Mouse (Mus musculus) heart, adult 18-20 months (tissue): Measurements from ENCODE around the gene Dock8. TPM values are rescaled to one million over a fixed set of nuclear protein-coding genes. Genes with fewer than 3 reads are reported as not detected.

ENCODE experiments used
- total RNA-seq, 2 experiments: library from RNA; stranded (reverse); gene quantifications; 2 replicates each; pipeline ENCODE4 v1.2.3; 2021

Dock8 gene
- total RNA-seq, 2 experiments from 2014 or later, result 21.3 to 31.6 TPM

Other genes starting within 250 kb of the Dock8 start
- 100 to 1,000 TPM; 108 TPM for gene Pgm5, start 137.7 kb upstream of the Dock8 start, total RNA-seq
- 1,000 to 10,000 TPM; 1,047 to 1,076 TPM for gene Gm10053, start 123.8 kb upstream of the Dock8 start, total RNA-seq
- gene Foxd4, start 98.3 kb upstream of the Dock8 start, total RNA-seq, result not detected
- 10 to 100 TPM; 11.9 to 13.2 TPM for gene Cbwd1, start 37.9 kb upstream of the Dock8 start, total RNA-seq
- gene Kank1, start 237.4 kb downstream of the Dock8 start, total RNA-seq, result 10 to 100 TPM; 37.2 to 38.1 TPM